Mouse (Mus musculus): ENCODE measurements around the gene Elf4. TPM values are rescaled to one million over a fixed set of nuclear protein-coding genes. Genes with fewer than 3 reads are reported as not detected.

Elf4 gene
- 89.7 to 97.3 TPM (median 93.8 TPM) in 4 replicates for total RNA-seq (2023)

GRCm38 (mm10) chrX:48462754-48463507 is at the start of gene Elf4:
Elf4 (minus strand) TSS chrX:48463132.

Other genes with a start within 250 kb of the Elf4 start
- 41.7 to 45.1 TPM (median 43.4 TPM) in 4 replicates for gene Utp14a, start 206.3 kb downstream of the Elf4 start, total RNA-seq (2023)
- 4.9 to 6.2 TPM (median 5.5 TPM) in 4 replicates for gene Bcorl1, start 121.8 kb downstream of the Elf4 start, total RNA-seq (2023)
- gene Aifm1, start 50.4 kb upstream of the Elf4 start, total RNA-seq (2023) = 24.1 to 26.9 TPM (median 25.0 TPM) in 4 replicates
- 0.50 TPM in 1 of 4 replicates, not detected in the others for gene Rab33a, start 56.2 kb upstream of the Elf4 start, total RNA-seq (2023)
- gene Zfp280c, start 131.4 kb upstream of the Elf4 start, total RNA-seq (2023) = 28.1 to 31.3 TPM (median 29.5 TPM) in 4 replicates
- 3.6 to 7.8 TPM (median 5.3 TPM) in 4 replicates for gene Slc25a14, start 160.3 kb upstream of the Elf4 start, total RNA-seq (2023)
- gene Gpr119, start 211.3 kb upstream of the Elf4 start, total RNA-seq (2023) = not detected in 4 replicates
- 5.2 to 10.1 TPM (median 7.2 TPM) in 4 replicates for gene Rbmx2, start 231.9 kb upstream of the Elf4 start, total RNA-seq (2023)